Mouse (Mus musculus) megakaryocyte, embryonic 14.5 days (primary cell): ENCODE data around the gene Kif7.

Source experiments
- FLI1 ChIP-seq: IDR thresholded peaks from 2 replicates; pipeline ENCODE4 v1.6.1; 2012; ENCODE audit warnings: low read length, inconsistent platforms, mixed read lengths
- GATA1 ChIP-seq: IDR thresholded peaks from 3 replicates; pipeline ENCODE4 v1.6.1; 2012; ENCODE audit warnings: mixed read lengths, low read length, inconsistent platforms, borderline replicate concordance

DNA sequence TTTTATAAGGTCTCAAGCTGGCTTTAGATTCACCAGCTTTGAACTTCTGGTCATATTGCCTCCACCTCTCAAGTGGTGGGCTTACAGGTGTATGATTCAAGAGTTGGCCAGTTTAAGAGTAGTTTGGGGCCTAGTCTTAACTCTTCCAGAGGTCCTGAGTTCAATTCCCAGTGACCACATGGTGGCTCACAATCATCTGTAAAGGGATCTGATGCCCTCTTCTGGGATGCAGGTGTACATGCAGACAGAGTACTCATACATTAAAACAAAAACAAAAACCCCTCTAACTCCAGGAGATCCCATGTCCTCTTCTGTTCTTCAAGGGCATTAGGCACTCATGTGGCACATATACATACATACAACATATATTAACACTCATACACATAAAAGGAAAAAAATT, 48.8 kb downstream of the Kif7 start:
- TF ChIP-seq GATA1, result no peak
- TF ChIP-seq FLI1, result no peak
